Mouse (Mus musculus): ENCODE data around the gene Hbq1b. TPM values are rescaled to one million over a fixed set of nuclear protein-coding genes. Genes with fewer than 3 reads are reported as not detected.
"Not testable (repeated sequence)": the region's sequence is repeated elsewhere in the genome, so short reads cannot be mapped to it uniquely, and the experiment has no call there.

Hbq1b gene
- polyA plus RNA-seq, 1 experiment from 2014 or later, result 6.9 TPM

GRCm38 (mm10) chr11:32277736-32278457, 8.9 kb upstream of the Hbq1b start:
- DNase-seq (ENCODE audit: low spot score, missing footprints) (no peak), ATAC-seq (ENCODE audit: low FRiP score) (peak; percentile 24; the same call in 1 of the 2 replicates)
- no peaks in the 10 kb centered on the region for H3K36me3 ChIP-seq (ENCODE audit: control insufficient read depth, insufficient read depth, low read length)
- WGBS, result 72% methylated on average over 21 of the region's 21 CpGs
- H3K4me1 ChIP-seq (ENCODE audit: control insufficient read depth, insufficient read depth, low read length), result no peaks in the 10 kb centered on the region
- H3K27me3 ChIP-seq (ENCODE audit: control insufficient read depth, insufficient read depth, low read length), result no peaks in the 10 kb centered on the region; the same call in 1 of the 2 replicates
- no peak overlapping the region for H3K4me2 ChIP-seq
- no peak overlapping the region for H3K9ac ChIP-seq (ENCODE audit: low read length)
- no peak overlapping the region for H3K27ac ChIP-seq (ENCODE audit: low read depth, low read length)
- H3K4me3 ChIP-seq (ENCODE audit: low read depth, low read length), result no peak overlapping the region
- H3K9me3 ChIP-seq (ENCODE audit: control insufficient read depth, low read length), result no peaks in the 10 kb centered on the region

- Histone ChIP-seq H3K36me3 (ENCODE audit: control insufficient read depth, insufficient read depth, low read length) (no peaks in the 10 kb centered on the region), H3K27me3 (ENCODE audit: control insufficient read depth, insufficient read depth, low read length) (no peaks in the 10 kb centered on the region; the same call in 1 of the 2 replicates), H3K4me2 (no peak overlapping the region), H3K9me3 (ENCODE audit: control insufficient read depth, low read length) (no peaks in the 10 kb centered on the region), H3K4me1 (ENCODE audit: control insufficient read depth, insufficient read depth, low read length) (no peaks in the 10 kb centered on the region), H3K9ac (ENCODE audit: low read length) (no peak overlapping the region), H3K27ac (ENCODE audit: low read depth, low read length) (no peak overlapping the region), H3K4me3 (ENCODE audit: low read depth, low read length) (no peak overlapping the region)
- ATAC-seq (ENCODE audit: low FRiP score) (no peak), DNase-seq (ENCODE audit: low spot score, missing footprints) (no peak)
- whole genome bisulfite sequencing, result 81% methylated on average over 12 of the region's 12 CpGs
Measured at GRCm38 (mm10) chr11:32278458-32278957, 8.3 kb upstream of the Hbq1b start.

GRCm38 (mm10) chr11:32280646-32281045, 6.1 kb upstream of the Hbq1b start:
- ATAC-seq (ENCODE audit: low FRiP score), result no peak
- no peaks in the 10 kb centered on the region for H3K9me3 ChIP-seq (ENCODE audit: control insufficient read depth, low read length)
- WGBS, result 76% methylated on average over 2 of the region's 2 CpGs
- H3K9ac ChIP-seq (ENCODE audit: low read length), result no peak overlapping the region
- H3K27me3 ChIP-seq (ENCODE audit: control insufficient read depth, insufficient read depth, low read length), result no peaks in the 10 kb centered on the region; the same call in 1 of the 2 replicates
- H3K4me3 ChIP-seq (ENCODE audit: low read depth, low read length), result no peak overlapping the region
- DNase-seq (ENCODE audit: low spot score, missing footprints), result no peak
- H3K27ac ChIP-seq (ENCODE audit: low read depth, low read length), result no peak overlapping the region
- no peaks in the 10 kb centered on the region for H3K4me1 ChIP-seq (ENCODE audit: control insufficient read depth, insufficient read depth, low read length)
- no peaks in the 10 kb centered on the region for H3K36me3 ChIP-seq (ENCODE audit: control insufficient read depth, insufficient read depth, low read length)
- H3K4me2 ChIP-seq, result no peak overlapping the region

- DNase-seq (ENCODE audit: low spot score, missing footprints) (no peak), ATAC-seq (ENCODE audit: low FRiP score) (no peak)
- H3K9me3 ChIP-seq (ENCODE audit: control insufficient read depth, low read length), result no peaks in the 10 kb centered on the region
- H3K27ac ChIP-seq (ENCODE audit: low read depth, low read length), result no peak overlapping the region
- H3K27me3 ChIP-seq (ENCODE audit: control insufficient read depth, insufficient read depth, low read length), result no peaks in the 10 kb centered on the region; the same call in 1 of the 2 replicates
- no peaks in the 10 kb centered on the region for H3K36me3 ChIP-seq (ENCODE audit: control insufficient read depth, insufficient read depth, low read length)
- H3K4me3 ChIP-seq (ENCODE audit: low read depth, low read length), result no peak overlapping the region
- 65% methylated on average over 1 of the region's 1 CpGs for WGBS
- no peaks in the 10 kb centered on the region for H3K4me1 ChIP-seq (ENCODE audit: control insufficient read depth, insufficient read depth, low read length)
- no peak overlapping the region for H3K9ac ChIP-seq (ENCODE audit: low read length)
- no peak overlapping the region for H3K4me2 ChIP-seq
Measured at GRCm38 (mm10) chr11:32281416-32282144, 5.2 kb upstream of the Hbq1b start.

GRCm38 (mm10) chr11:32283091-32283777, 3.5 kb upstream of the Hbq1b start, which contains the start of gene Hba-a1:
TSS of gene Hba-a1 (plus strand) at chr11:32283511.
- not testable (repeated sequence) for H3K27ac ChIP-seq (ENCODE audit: low read depth, low read length); H3K27me3 ChIP-seq (ENCODE audit: control insufficient read depth, insufficient read depth, low read length); H3K4me2 ChIP-seq; H3K36me3 ChIP-seq (ENCODE audit: control insufficient read depth, insufficient read depth, low read length); H3K4me1 ChIP-seq (ENCODE audit: control insufficient read depth, insufficient read depth, low read length); H3K4me3 ChIP-seq (ENCODE audit: low read depth, low read length); H3K9me3 ChIP-seq (ENCODE audit: control insufficient read depth, low read length); H3K9ac ChIP-seq (ENCODE audit: low read length); DNase-seq (ENCODE audit: low spot score, missing footprints); ATAC-seq (ENCODE audit: low FRiP score)
- 50% methylated on average over 1 of the region's 5 CpGs for WGBS

GRCm38 (mm10) chr11:32284582-32284981, 2.2 kb upstream of the Hbq1b start:
- H3K27ac ChIP-seq (ENCODE audit: low read depth, low read length); H3K4me3 ChIP-seq (ENCODE audit: low read depth, low read length); H3K4me2 ChIP-seq; H3K4me1 ChIP-seq (ENCODE audit: control insufficient read depth, insufficient read depth, low read length); ATAC-seq (ENCODE audit: low FRiP score); H3K9me3 ChIP-seq (ENCODE audit: control insufficient read depth, low read length); DNase-seq (ENCODE audit: low spot score, missing footprints); H3K27me3 ChIP-seq (ENCODE audit: control insufficient read depth, insufficient read depth, low read length); H3K36me3 ChIP-seq (ENCODE audit: control insufficient read depth, insufficient read depth, low read length); H3K9ac ChIP-seq (ENCODE audit: low read length): not testable (repeated sequence)
- WGBS, result 64% methylated on average over 2 of the region's 2 CpGs

GRCm38 (mm10) chr11:32285031-32285775, 1.6 kb upstream of the Hbq1b start:
- ATAC-seq (ENCODE audit: low FRiP score), result no peak
- WGBS, result 84% methylated on average over 7 of the region's 7 CpGs
- Histone ChIP-seq H3K4me2 (no peak overlapping the region), H3K27ac (ENCODE audit: low read depth, low read length) (no peak overlapping the region), H3K4me3 (ENCODE audit: low read depth, low read length) (no peak overlapping the region), H3K36me3 (ENCODE audit: control insufficient read depth, insufficient read depth, low read length) (no peaks in the 10 kb centered on the region), H3K9ac (ENCODE audit: low read length) (no peak overlapping the region), H3K4me1 (ENCODE audit: control insufficient read depth, insufficient read depth, low read length) (no peaks in the 10 kb centered on the region), H3K27me3 (ENCODE audit: control insufficient read depth, insufficient read depth, low read length) (no peaks in the 10 kb centered on the region; the same call in 1 of the 2 replicates), H3K9me3 (ENCODE audit: control insufficient read depth, low read length) (no peaks in the 10 kb centered on the region)
- DNase-seq (ENCODE audit: low spot score, missing footprints), result no peak

- not testable (repeated sequence) for ATAC-seq (ENCODE audit: low FRiP score); H3K9ac ChIP-seq (ENCODE audit: low read length); H3K9me3 ChIP-seq (ENCODE audit: control insufficient read depth, low read length); H3K4me1 ChIP-seq (ENCODE audit: control insufficient read depth, insufficient read depth, low read length); H3K4me2 ChIP-seq; H3K27me3 ChIP-seq (ENCODE audit: control insufficient read depth, insufficient read depth, low read length); H3K4me3 ChIP-seq (ENCODE audit: low read depth, low read length); H3K27ac ChIP-seq (ENCODE audit: low read depth, low read length); H3K36me3 ChIP-seq (ENCODE audit: control insufficient read depth, insufficient read depth, low read length); DNase-seq (ENCODE audit: low spot score, missing footprints)
Measured at GRCm38 (mm10) chr11:32285887-32286286, 878 bp upstream of the Hbq1b start.

All from midbrain, embryonic 11.5 days (tissue).